Mouse (Mus musculus) thymus, adult 2 months (tissue): ENCODE data around the gene Cacna2d2. TPM values are rescaled to one million over a fixed set of nuclear protein-coding genes. Genes with fewer than 3 reads are reported as not detected.

ENCODE experiments used
- DNase-seq: peaks from one replicate; pipeline ENCODE4 v3.0.0; 2021
- H3K27ac ChIP-seq: fragments of 200-500 bp; 2 replicates; pipeline ENCODE4 v1.5.1; 2012; ENCODE audit warnings: low read length, control low read depth; ENCODE audit not compliant: control insufficient read depth, insufficient read depth
- H3K27me3 ChIP-seq: fragments of 200-500 bp; 2 replicates; pipeline ENCODE4 v1.6.1; 2012; ENCODE audit warnings: mild to moderate bottlenecking, low read length, moderate library complexity, mixed read lengths; ENCODE audit not compliant: control insufficient read depth, insufficient read depth
- H3K36me3 ChIP-seq: fragments of 200-500 bp; 2 replicates; pipeline ENCODE4 v1.6.1; 2012; ENCODE audit warnings: mild to moderate bottlenecking, low read length, moderate library complexity; ENCODE audit not compliant: control insufficient read depth, insufficient read depth
- H3K4me1 ChIP-seq: fragments of 200-500 bp; replicated peaks from 2 replicates; pipeline ENCODE4 v1.6.1; 2012; ENCODE audit warnings: low read length; ENCODE audit not compliant: control insufficient read depth, insufficient read depth
- H3K4me3 ChIP-seq: fragments of 200-500 bp; 2 replicates; pipeline ENCODE4 v1.5.1; 2012; ENCODE audit warnings: mild to moderate bottlenecking, low read length, control low read depth, moderate library complexity; ENCODE audit not compliant: control insufficient read depth, insufficient read depth
- CTCF ChIP-seq: fragments of 200-500 bp; IDR thresholded peaks from 2 replicates; pipeline ENCODE4 v1.5.1; 2012; ENCODE audit warnings: mild to moderate bottlenecking, control low read depth, low read length, moderate library complexity, borderline replicate concordance; ENCODE audit not compliant: control insufficient read depth, poor library complexity, insufficient read depth; ENCODE audit errors: extremely low read depth
- POLR2A ChIP-seq: fragments of 200-500 bp; IDR thresholded peaks from 2 replicates; pipeline ENCODE4 v1.6.1; 2012; ENCODE audit warnings: mild to moderate bottlenecking, low read length, control low read depth, moderate library complexity; ENCODE audit not compliant: control insufficient read depth, poor library complexity, insufficient read depth; ENCODE audit errors: extremely low read depth
- WGBS: fragments of 180-500 bp; shearing (Covaris S2); methylation state at CpG from one replicate; pipeline ENCODE4 v1.1.7; 2018; 5-methylcytosine and 5-hydroxymethylcytosine counted together
- polyA plus RNA-seq: library from polyadenylated mRNA; depleted of rRNA; stranded (reverse); fragments of >200 nt; gene quantifications from 2 replicates; pipeline ENCODE4 v1.2.3, GENCODE M21; 2012

The Cacna2d2 gene
- polyA plus RNA-seq, 1 experiment, result 8.9 TPM

DNA sequence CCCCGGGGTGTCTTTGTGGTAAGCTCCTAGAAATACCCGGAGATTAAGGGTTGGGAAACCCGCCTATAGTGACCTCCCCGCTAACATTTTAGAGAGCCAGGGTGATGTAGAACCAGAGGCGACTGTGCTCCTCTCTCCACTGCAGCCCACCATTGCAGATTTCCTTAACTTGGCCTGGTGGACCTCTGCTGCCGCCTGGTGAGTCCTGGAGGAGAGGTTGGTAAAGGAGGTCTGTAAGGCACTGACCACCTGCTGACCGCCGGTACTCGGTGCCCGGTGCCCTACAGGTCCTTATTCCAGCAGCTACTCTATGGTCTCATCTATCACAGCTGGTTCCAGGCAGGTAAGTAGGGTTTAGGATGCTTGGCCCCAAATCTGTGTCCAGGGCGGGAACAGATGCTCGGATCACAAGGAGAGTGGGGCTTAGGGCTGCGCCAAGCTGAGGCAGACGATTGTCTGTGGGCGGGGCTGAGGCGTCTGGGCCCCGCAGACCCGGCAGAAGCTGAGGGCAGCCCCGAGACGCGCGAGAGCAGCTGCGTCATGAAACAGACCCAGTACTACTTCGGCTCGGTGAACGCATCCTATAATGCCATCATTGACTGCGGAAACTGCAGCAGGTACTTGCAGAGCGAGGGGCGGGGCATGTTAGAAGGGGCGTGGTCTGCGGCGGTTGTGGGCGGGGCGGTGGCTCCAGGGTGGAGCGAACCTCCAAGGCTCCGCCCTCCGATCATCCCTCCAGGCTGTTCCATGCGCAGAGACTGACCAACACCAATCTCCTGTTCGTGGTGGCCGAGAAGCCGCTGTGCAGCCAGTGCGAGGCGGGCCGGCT, 127.0 kb downstream of the Cacna2d2 start:
- Histone ChIP-seq H3K4me1 (peaks cover 16% of the 10 kb centered on the region), H3K36me3 (no peaks in the 10 kb centered on the region), H3K27ac (no peak overlapping the region), H3K4me3 (peak overlapping the region; percentile 15), H3K27me3 (no peaks in the 10 kb centered on the region)
- peak; percentile 80 for DNase-seq
- TF ChIP-seq CTCF, result no peak
- no peak for TF ChIP-seq POLR2A
- 15% methylated on average over 44 of the region's 44 CpGs for WGBS

DNA sequence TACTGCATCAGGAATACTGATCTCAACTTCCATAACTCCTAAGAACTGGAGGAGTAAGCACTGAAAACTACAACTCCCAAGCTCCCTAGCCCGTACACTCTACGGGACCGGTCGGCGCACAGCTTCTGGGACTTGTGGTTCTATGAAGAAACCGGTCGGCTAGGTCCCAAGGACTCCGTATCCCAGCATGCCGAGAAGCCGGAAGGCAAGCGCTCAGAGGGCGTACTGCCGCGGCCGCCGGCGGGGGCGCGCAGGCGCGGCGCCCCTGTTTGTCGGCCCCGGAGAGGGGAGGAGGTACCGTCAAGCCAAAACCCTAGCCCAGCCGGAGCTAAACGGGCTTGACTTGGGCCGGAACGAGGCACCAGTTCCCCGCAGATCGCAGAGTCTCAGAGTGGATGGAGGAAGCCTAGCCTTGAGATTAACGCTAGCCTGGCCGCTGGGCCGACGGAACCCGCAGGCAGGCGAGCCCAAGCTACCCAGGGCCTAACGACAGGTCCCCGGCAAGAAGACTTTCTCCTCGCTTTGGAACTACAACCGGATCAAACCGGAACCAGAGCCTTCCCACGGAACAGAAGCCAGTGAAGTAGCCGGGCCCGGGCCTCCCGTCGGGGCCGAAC, 134.5 kb downstream of the Cacna2d2 start, which contains the start of gene Tmem115:
Tmem115 (plus strand) TSS at position 155 of the 617 bp plus-strand sequence.
- DNase-seq, result peak; percentile 89
- Histone ChIP-seq H3K27me3 (no peaks in the 10 kb centered on the region), H3K27ac (no peak within 1 kb of the TSS), H3K36me3 (peaks cover 12% of the 10 kb centered on the region), H3K4me1 (peaks cover 32% of the 10 kb centered on the region), H3K4me3 (peak within 1 kb of the TSS; percentile 59)
- TF ChIP-seq POLR2A (peak; percentile 71; the same call in 1 of the 2 replicates), CTCF (peak; percentile 44; the same call in 1 of the 2 replicates)
- under 1% methylated on average over 48 of the region's 48 CpGs for WGBS

DNA sequence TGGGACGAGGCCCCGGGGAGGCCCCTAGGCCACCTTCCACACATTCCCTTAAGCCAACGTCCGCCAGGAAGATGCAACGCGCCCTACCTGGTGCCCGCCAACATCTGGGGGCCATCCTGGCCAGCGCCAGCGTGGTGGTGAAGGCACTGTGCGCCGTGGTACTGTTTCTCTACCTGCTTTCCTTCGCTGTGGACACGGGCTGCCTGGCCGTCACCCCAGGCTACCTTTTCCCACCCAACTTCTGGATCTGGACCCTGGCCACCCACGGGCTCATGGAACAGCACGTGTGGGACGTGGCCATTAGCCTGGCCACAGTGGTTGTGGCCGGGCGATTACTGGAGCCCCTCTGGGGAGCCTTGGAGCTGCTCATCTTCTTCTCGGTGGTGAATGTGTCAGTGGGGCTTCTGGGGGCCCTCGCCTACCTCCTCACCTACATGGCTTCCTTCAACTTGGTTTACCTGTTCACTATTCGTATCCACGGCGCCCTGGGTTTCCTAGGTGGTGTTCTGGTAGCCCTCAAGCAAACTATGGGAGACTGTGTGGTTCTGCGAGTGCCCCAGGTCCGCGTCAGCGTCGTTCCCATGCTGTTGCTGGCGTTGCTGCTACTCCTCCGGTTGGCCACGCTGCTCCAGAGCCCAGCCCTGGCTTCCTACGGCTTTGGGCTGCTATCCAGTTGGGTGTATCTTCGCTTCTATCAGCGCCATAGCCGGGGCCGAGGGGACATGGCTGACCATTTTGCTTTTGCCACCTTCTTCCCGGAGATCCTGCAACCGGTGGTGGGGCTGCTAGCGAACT, 135.2 kb downstream of the Cacna2d2 start:
- TF ChIP-seq CTCF, result no peak
- TF ChIP-seq POLR2A, result no peak
- under 1% methylated on average over 40 of the region's 40 CpGs for WGBS
- peak; percentile 33 for DNase-seq

DNA sequence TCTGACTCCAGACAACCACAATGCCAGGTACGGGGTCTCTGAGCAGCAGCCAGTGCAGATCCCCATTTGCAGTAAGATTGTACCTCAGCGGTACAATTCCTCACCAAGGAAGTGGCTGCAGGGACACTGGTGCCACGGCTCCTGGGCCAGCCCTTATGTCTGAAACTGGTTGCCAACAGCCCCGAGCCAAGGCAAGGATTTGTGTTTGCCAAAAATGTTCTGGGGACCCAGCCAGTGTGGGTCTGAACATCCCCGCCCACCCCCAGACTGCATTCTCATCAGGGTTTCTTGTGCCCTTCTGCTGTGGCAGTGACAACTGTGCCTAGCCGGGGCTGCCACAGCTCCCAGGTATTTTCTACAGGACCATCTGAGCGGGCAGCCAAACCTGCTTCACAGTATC, 138.8 kb downstream of the Cacna2d2 start:
- TF ChIP-seq CTCF, result no peak
- no peak for TF ChIP-seq POLR2A
- H3K4me3 ChIP-seq, result no peak overlapping the region
- DNase-seq, result no peak
- WGBS, result 97% methylated on average over 7 of the region's 7 CpGs
- no peak overlapping the region for H3K27ac ChIP-seq
- no peaks in the 10 kb centered on the region for H3K27me3 ChIP-seq
- H3K4me1 ChIP-seq, result peaks cover 45% of the 10 kb centered on the region
- H3K36me3 ChIP-seq, result peaks cover 17% of the 10 kb centered on the region

More for the DNA sequence above, 135.2 kb downstream of the Cacna2d2 start:
- Histone ChIP-seq H3K4me1 (peaks cover 32% of the 10 kb centered on the region), H3K27ac (no peak overlapping the region), H3K36me3 (peaks cover 17% of the 10 kb centered on the region), H3K27me3 (no peaks in the 10 kb centered on the region), H3K4me3 (peak overlapping the region; percentile 59)

DNA sequence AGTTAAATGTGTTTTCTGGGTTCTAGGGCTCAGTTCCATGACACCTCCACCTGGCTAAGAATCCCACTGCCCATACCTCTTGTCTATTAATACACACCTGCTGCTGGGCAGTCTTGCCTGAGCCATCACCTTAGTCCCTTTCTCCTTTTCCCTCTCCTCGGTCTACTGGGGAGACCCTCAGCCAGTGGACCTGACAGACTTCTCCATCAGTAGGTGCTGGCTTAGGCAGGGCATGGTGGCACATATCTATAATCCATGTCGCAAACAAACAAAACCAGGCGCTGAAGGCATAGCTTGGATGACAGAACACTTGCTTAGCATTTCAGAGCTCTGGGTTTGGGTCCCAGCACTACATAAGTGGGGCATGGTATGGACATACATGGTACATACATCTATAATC, 139.3 kb downstream of the Cacna2d2 start:
- TF ChIP-seq POLR2A, result no peak
- TF ChIP-seq CTCF, result no peak
- Histone ChIP-seq H3K4me1 (peaks cover 45% of the 10 kb centered on the region), H3K27ac (no peak overlapping the region), H3K27me3 (no peaks in the 10 kb centered on the region), H3K4me3 (no peak overlapping the region), H3K36me3 (peaks cover 17% of the 10 kb centered on the region)
- no peak for DNase-seq
- 96% methylated on average over 3 of the region's 3 CpGs for WGBS

DNA sequence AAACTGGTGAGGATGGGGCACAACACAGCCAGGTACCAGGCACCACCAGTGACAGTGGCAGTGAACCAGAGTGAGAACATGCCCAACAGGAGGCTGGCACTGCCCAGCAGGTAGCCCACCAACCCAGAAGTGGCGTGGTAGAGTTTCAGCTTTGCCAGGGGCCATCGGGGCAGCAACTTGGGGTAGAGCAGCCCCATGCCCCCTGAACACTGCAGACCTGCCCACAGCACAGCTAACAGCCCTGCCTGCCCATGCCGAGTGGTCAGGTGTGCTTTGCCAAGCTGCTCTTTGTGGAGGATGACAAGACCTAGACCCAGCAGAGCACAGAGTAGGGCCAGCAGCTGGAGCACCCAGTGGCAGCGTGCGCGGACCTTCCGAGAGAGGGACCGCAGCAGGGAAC, 140.5 kb downstream of the Cacna2d2 start:
- H3K36me3 ChIP-seq, result peaks cover 17% of the 10 kb centered on the region
- peaks cover 39% of the 10 kb centered on the region for H3K4me1 ChIP-seq
- TF ChIP-seq POLR2A (no peak), CTCF (no peak)
- no peak overlapping the region for H3K4me3 ChIP-seq
- WGBS, result 96% methylated on average over 8 of the region's 8 CpGs
- H3K27ac ChIP-seq, result no peak overlapping the region
- no peak for DNase-seq
- H3K27me3 ChIP-seq, result no peaks in the 10 kb centered on the region
